In genomic region chr7:144553237-144554122, GRCm38 (mm10) we compare ENCODE assay signal across 8 mouse cellular contexts. TPM values are rescaled to one million over a fixed set of nuclear protein-coding genes. Genes with fewer than 3 reads are reported as not detected.
A peak's percentile ranks its signal among the peaks of the same experiment; 100 is the strongest.
DNase-seq lines count a peak whose midpoint lies in the region; ATAC-seq lines count a peak whose summit lies in the region.

Gene Ppfia1, minus strand, starts transcription at chr7:144553729.

- peak within 1 kb of the TSS; percentile 78 for H3K4me2 ChIP-seq in hindbrain, embryonic 11.5 days (replicated peaks; ENCODE audit: low read depth, low read length)

- peak; percentile 92 for ATAC-seq in hindbrain, embryonic 11.5 days (ENCODE audit: low FRiP score)

- peak; percentile 98 for DNase-seq in Muller cell, postnatal 12 days (ENCODE audit: inconsistent ontology term)
- peak; percentile 99 for DNase-seq in cerebellum, adult 9-11 months
- peak; percentile 94 to 99 for DNase-seq in frontal cortex, adult 2 months (ENCODE audit: extremely low spot score in 1 of 2, low spot score in 1 of 2)
- DNase-seq in hindbrain, embryonic 11.5 days (ENCODE audit: low spot score): peak; percentile 99
- DNase-seq in layer of hippocampus, postnatal 10 days (ENCODE audit: low spot score in 2 of 2): peak; percentile 98 to 99
- DNase-seq in lung, postnatal 10 days: peak; percentile 98
- peak; percentile 98 for DNase-seq in ovary, postnatal 36 days (ENCODE audit: low spot score)
- peak; percentile 99 for DNase-seq in thymus, postnatal 25 days

- peaks cover 7% of the 10 kb centered on the region; the same call in 1 of the 2 replicates for H3K4me1 ChIP-seq in hindbrain, embryonic 11.5 days (replicated peaks; ENCODE audit: control insufficient read depth, insufficient read depth, low read length)

- WGBS in hindbrain, embryonic 11.5 days: under 1% methylated on average over 78 of the region's 97 CpGs

- peak within 1 kb of the TSS; percentile 91 for H3K9ac ChIP-seq in hindbrain, embryonic 11.5 days (ENCODE audit: low read depth, low read length)

- no peaks in the 10 kb centered on the region; the same call in 1 of the 2 replicates for H3K27me3 ChIP-seq in hindbrain, embryonic 11.5 days (ENCODE audit: control insufficient read depth, insufficient read depth, low read length)

- peak within 1 kb of the TSS; percentile 85 for H3K4me3 ChIP-seq in hindbrain, embryonic 11.5 days (ENCODE audit: low read depth, low read length)

- no peaks in the 10 kb centered on the region for H3K36me3 ChIP-seq in hindbrain, embryonic 11.5 days (ENCODE audit: control insufficient read depth, insufficient read depth, low read length)

- H3K27ac ChIP-seq in hindbrain, embryonic 11.5 days (ENCODE audit: low read depth, low read length): peak within 1 kb of the TSS; percentile 30; the same call in 1 of the 2 replicates

- no peaks in the 10 kb centered on the region for H3K9me3 ChIP-seq in hindbrain, embryonic 11.5 days (ENCODE audit: control insufficient read depth, low read length)

RNA-seq across cellular contexts. Expression of gene Ppfia1, which starts in this region (rescaled TPM):
- polyA plus RNA-seq in frontal cortex, adult 2 months (2012; rRNA removed): 44.0 and 49.3 TPM in 2 replicates
- 38.1 and 38.5 TPM in 2 replicates for polyA plus RNA-seq in hindbrain, embryonic 11.5 days (2014; fragmentation: Nextera tagmentation; extraction: Ambion mirVana)
- total RNA-seq in layer of hippocampus, postnatal 10 days (2021): 10 to 100 TPM; 35.8 to 41.2 TPM

Comparison
In these comparisons a context has a peak if more than half of its experiments do, and no peak if none do; other contexts are left out.
1. Peak in every context shown above with its lines: DNase-seq, ATAC-seq, H3K4me3 ChIP-seq and H3K27ac ChIP-seq.